Mouse (Mus musculus) macrophage (primary cell): Measurements from ENCODE around the gene Tmem80. TPM values are rescaled to one million over a fixed set of nuclear protein-coding genes. Genes with fewer than 3 reads are reported as not detected.

ENCODE experiments used
- H3K27ac ChIP-seq: fragments of 350-480 bp; formaldehyde crosslinking; 2 replicates; pipeline ENCODE4 v1.9.0; 2021
- H3K36me3 ChIP-seq: fragments of 350-480 bp; formaldehyde crosslinking; 2 replicates; pipeline ENCODE4 v1.9.0; 2021; ENCODE audit errors: inconsistent target
- H3K4me3 ChIP-seq: fragments of 350-480 bp; formaldehyde crosslinking; 2 replicates; pipeline ENCODE4 v1.9.0; 2021; ENCODE audit errors: inconsistent target
- H3K79me2 ChIP-seq: fragments of 350-480 bp; formaldehyde crosslinking; 2 replicates; pipeline ENCODE4 v1.9.0; 2021; ENCODE audit errors: inconsistent target
- WGBS: methylation state at CpG from one replicate; pipeline ENCODE4 v1.1.7; 2026; ENCODE audit warnings: inconsistent platforms; ENCODE audit not compliant: missing documents; 5-methylcytosine and 5-hydroxymethylcytosine counted together
- polyA plus RNA-seq: library from polyadenylated mRNA; stranded (reverse); fragments of 250-400 nt; gene quantifications from 3 replicates; pipeline ENCODE4 v1.2.4, GENCODE M21; 2018; ENCODE audit warnings: inconsistent platforms

Tmem80 gene
- polyA plus RNA-seq, 1 experiment from 2014 or later, result 10.2 TPM

DNA sequence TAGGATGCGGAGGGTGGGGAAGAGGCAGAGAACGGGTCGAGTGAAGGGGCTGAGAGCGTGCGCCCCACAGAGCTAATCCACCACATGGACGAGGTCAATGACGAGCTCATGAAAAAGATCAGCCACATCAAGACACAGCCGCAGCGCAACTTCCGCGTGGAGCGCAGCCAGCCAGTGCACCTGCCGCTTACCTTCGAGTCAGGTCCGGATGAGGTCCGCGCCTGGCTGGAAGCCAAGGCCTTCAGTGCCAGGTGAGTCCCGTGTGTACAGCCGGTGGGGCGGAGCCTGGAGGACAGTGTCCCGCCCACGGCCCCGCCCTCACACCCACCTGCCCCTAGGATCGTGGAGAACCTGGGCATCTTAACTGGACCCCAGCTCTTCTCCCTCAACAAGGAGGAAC, 34.0 kb downstream of the Tmem80 start:
- no peak overlapping the region for H3K4me3 ChIP-seq
- WGBS, result 37% methylated on average over 18 of the region's 24 CpGs
- no peak overlapping the region for H3K27ac ChIP-seq
- H3K79me2 ChIP-seq, result no peaks in the 10 kb centered on the region
- H3K36me3 ChIP-seq, result no peaks in the 10 kb centered on the region

DNA sequence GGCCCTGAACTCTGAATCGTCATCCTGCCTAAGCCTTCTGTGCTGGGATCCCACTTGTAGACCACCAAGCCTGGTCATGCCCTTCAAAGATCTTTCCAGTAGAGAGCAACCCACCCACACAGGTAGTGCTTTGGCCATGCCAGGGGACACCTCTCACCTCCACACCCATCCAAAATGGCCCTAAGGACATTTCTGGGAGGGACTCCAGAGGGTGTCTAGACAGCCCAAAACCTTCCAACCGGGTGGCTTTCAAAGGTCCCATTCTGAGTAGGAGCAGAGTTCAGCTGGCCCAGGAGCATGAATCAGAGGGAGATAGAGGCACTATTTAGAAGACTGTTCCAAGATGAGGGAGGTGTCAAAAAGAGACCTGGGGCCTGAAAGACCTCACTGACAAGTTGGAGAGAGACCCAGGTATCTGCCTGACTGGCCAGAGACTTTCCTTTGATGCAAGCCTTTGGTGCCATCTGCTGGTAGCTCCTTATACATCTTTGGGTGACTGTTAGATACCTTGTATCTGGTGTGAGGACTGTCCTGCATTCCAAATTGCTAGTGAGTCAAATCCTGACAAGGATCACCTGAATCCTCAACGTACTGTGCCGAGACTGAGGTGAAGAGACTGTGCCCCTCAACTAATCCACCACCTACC, 35.7 kb downstream of the Tmem80 start:
- no peaks in the 10 kb centered on the region for H3K79me2 ChIP-seq
- no peak overlapping the region for H3K4me3 ChIP-seq
- no peak overlapping the region for H3K27ac ChIP-seq
- WGBS, result 54% methylated on average over 4 of the region's 4 CpGs
- no peaks in the 10 kb centered on the region for H3K36me3 ChIP-seq

DNA sequence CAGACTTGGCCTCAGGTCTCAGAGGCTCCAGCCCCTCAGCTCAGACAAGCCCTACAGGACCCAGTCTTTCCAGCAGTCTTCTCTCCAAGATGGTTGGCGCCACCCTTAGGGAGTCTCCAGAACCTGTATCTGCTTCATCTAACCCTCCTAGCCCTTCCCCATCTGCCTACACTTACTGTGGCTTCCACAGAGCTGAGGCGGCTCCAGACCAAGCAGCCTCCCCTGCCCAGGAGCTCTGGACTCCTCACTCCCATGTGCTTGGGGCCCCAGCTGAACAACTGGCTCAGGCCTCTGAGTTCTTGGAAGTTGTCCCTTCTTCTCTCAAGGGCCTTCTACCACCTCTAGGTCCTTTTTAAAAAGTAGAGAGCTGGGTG, 36.2 kb downstream of the Tmem80 start:
- H3K36me3 ChIP-seq, result no peaks in the 10 kb centered on the region
- no peak overlapping the region for H3K4me3 ChIP-seq
- no peak overlapping the region for H3K27ac ChIP-seq
- WGBS, result 88% methylated on average over 2 of the region's 2 CpGs
- H3K79me2 ChIP-seq, result no peaks in the 10 kb centered on the region

DNA sequence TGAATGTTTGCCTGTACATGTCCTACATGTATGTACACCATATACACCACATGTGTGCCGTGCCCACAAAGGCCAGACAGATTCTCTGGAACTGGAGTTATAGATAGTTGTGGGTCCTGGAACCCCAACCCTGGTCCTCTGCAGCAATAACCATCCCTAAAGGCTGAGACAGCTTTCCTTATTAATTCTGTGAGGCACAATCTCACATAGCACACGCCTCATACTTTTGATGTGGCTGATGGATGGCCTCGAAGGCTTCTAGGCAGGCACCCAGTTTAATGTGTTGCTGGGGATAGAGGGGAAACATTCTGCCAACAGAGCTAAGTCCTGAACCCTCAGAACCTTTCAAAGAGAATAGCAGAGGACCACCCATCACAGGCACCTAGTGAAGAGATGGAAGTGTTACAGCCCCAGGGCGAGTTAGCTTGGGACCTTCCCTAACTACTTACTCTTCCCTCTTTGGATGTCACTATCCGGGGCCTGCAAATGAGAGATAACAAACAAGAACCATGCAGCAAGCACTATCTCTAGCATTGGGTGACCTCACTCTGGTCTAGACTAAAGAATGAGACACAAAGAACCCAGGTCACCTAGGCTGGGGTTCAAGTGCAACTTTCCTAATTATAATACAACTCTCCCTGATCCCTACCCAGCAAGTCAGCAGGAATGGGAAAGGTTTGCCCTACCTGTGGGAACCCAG, 37.0 kb downstream of the Tmem80 start:
- Histone ChIP-seq H3K79me2 (no peaks in the 10 kb centered on the region), H3K27ac (no peak overlapping the region), H3K36me3 (no peaks in the 10 kb centered on the region), H3K4me3 (no peak overlapping the region)
- WGBS, result 87% methylated on average over 5 of the region's 5 CpGs

DNA sequence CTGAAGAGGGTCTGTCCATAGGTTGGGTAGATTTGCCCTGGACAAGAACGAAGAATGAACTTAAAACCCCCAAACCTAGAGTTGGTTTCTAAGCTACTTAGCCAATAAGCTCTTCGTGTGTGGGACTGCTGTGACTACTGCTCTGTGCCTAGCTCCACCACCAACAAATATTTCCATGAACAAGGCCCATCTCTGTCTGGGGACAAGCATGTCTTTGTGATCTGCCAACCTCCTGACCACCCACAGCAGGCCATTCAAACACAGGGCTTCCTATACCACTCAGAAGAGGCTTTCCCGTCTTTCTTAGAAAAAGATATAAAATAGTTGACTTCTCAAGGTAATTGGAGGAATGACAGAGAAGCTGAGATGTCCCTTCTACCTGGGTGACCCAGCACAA, 37.5 kb downstream of the Tmem80 start:
- Histone ChIP-seq H3K4me3 (no peak overlapping the region), H3K36me3 (no peaks in the 10 kb centered on the region), H3K79me2 (no peaks in the 10 kb centered on the region), H3K27ac (no peak overlapping the region)
- 94% methylated on average over 3 of the region's 3 CpGs for WGBS

DNA sequence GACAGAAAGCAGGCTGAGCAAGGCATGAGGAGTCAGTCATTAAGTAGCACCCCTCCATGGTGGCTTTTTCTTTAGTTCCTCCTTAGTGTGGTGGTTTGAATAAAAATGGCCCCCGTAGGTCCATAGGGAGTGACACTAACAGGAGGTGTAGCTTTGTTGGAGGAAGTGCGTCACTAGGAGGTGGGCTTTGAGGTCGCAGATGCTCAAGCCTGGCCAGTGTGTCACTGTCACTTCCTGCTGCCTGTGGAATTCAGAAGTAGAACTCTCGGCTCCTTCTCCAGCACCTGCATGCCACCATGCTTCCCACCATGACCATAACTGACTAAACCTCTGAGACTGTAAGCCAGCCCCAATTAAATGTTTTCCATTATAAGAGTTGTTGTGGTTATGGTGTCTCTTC, 39.8 kb downstream of the Tmem80 start:
- Histone ChIP-seq H3K79me2 (no peaks in the 10 kb centered on the region), H3K27ac (no peak overlapping the region), H3K4me3 (no peak overlapping the region), H3K36me3 (no peaks in the 10 kb centered on the region)
- 85% methylated on average over 4 of the region's 4 CpGs for WGBS

DNA sequence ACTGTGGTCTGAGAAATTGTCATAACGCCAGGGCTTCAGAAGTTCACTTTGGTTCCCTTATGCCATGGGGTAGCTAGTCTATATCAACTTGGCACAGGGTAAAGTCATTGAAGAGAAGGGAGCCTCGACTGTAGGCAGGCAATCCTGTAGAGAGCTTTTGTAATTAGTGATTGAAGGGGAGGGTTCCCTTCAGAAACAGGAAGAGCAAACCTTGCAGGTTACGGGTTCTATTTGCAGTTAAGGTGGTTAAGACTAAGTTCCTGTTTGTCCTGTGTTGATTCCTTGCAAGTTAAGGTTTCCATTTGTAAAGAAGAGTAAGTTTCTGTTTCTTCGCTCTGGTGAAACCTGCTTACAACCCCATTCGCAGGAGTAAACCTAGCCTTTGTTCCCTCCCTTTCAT, 42.4 kb downstream of the Tmem80 start:
- Histone ChIP-seq H3K27ac (peak overlapping the region; percentile 82), H3K4me3 (no peak overlapping the region), H3K36me3 (no peaks in the 10 kb centered on the region), H3K79me2 (no peaks in the 10 kb centered on the region)
- WGBS, result 37% methylated on average over 5 of the region's 5 CpGs

DNA sequence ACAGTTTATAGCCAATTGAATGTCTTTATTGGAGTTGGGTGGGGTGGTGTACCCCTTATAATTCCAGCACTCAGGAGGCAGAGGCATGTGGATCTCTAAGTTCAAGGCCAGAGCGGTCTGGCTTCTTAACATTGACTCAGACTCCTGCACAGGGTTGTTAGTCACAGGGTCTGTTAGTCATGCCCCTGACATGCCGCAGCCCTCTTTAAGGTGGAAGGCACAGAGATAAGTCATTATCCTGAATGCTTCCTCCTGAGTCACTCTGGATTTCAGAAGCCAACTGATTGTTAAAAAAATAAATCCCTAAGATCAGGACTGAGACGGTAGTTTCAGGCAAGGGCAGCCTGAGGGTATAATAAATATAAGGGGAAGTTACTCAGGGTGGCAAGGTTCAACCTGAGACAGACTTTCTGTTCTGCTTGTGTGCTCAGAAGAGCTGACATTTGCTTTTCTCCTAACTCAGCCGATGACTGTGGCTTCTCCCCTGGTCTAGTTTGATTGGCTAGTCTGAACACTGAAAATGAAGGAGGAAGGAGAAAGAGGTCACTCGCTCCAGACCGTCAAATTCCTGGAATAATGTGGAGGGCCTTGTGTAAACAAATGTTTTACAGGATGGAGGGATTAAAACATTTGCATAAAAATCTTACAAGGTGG, 44.5 kb downstream of the Tmem80 start:
- 9% methylated on average over 6 of the region's 6 CpGs for WGBS
- H3K27ac ChIP-seq, result peak overlapping the region; percentile 82
- H3K36me3 ChIP-seq, result no peaks in the 10 kb centered on the region
- H3K4me3 ChIP-seq, result no peak overlapping the region
- no peaks in the 10 kb centered on the region for H3K79me2 ChIP-seq

DNA sequence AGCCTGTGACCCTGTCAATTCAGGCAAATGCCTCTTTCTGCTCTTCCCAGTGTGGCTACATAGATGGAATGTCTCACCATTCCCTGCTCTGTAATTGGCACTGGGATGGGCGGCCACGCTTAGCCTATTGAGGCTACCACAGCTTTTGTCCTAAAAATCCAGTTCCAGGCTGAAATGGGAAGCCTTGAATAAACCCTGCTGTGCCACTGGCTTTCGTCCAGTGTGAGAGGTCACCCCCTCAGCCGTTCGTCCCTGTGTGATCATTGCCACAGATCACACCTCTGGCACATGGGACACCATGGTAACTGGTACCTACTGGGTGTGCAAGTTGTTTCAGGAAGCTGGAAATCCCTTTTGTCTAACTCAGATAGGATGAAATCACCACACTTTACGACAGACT, 46.1 kb downstream of the Tmem80 start:
- no peaks in the 10 kb centered on the region for H3K36me3 ChIP-seq
- no peak overlapping the region for H3K4me3 ChIP-seq
- H3K27ac ChIP-seq, result peak overlapping the region; percentile 82; the same call in 1 of the 2 replicates
- 92% methylated on average over 6 of the region's 6 CpGs for WGBS
- H3K79me2 ChIP-seq, result no peaks in the 10 kb centered on the region

DNA sequence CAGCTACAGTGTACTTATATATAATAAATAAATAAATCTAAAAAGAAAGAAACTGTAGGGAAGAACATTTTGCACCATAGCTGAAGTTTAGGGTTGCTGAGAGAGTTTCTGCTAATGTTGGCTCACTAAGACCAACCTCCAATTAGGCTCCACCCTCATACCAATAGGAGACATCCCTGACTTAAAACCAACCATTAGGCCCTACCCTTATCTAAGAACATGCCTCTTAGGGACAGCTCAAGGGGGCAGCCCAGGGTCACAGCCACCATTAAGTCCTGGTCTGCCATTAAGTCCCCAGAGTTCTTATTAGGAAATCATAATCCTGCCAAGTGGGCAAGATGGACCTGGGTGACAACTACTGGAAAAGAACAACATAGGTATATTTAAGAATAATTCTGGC, 46.9 kb downstream of the Tmem80 start:
- no peaks in the 10 kb centered on the region for H3K36me3 ChIP-seq

DNA sequence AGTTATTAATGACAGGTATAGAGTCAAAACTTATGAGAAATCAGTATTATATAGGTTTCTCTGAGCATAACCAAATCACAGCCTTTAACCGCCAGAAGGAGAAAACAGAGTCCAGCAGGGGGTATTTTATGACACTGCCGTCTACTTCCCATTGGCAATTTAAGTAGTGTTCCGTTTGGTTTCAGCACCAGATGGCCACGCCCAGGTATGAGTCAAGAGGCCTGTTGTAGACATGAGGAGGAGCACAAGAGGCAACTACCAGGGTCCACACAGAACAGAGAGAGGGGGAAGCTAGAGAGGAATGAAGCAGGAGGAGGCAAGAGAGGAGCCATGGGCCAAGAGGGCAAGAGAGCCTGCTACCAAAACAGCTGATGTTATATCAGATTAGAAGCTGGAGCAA, 52.0 kb downstream of the Tmem80 start:
- Histone ChIP-seq H3K4me3 (no peak overlapping the region), H3K27ac (peak overlapping the region; percentile 53), H3K36me3 (no peaks in the 10 kb centered on the region), H3K79me2 (no peaks in the 10 kb centered on the region)
- WGBS, result 7% methylated on average over 4 of the region's 4 CpGs

More for the DNA sequence above, 46.9 kb downstream of the Tmem80 start:
- Histone ChIP-seq H3K79me2 (no peaks in the 10 kb centered on the region), H3K27ac (no peak overlapping the region), H3K4me3 (no peak overlapping the region)

DNA sequence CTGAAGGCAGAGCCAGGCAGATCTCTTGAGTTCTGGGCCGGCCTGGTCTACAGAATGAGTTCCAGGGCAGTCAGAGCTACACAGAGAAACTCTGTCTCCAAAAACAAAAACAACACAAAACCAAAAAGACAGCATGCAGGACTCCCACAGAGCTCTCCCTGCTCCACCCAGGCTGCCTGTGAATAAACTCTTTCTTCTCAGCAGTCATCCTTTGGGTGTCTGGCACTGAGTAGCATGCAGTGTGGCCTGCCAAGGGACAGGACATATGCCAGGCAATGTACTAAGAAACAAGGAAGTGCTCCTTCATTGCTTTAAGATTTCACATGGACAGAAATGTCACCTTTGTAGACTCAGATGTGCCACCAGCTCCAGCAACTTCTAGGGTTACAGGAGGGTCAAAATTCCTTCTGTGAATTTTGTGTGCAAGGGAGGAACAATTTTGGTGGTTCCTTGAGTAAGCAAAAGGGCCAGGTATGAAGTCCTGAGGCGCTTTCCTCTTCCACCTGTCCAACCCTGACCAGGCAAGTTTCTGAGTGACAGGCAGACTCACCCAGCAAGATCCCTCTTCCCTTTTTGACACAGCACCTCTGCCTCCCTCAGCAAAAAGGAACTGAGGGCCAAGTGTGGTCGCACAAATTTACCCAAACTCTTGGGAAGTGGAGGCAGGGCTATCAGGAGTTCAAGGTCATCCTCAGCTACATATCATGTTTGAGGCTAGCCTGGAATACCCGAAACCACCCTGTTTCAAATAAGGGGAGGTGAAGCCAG, 53.7 kb downstream of the Tmem80 start:
- no peak overlapping the region for H3K4me3 ChIP-seq
- 66% methylated on average over 4 of the region's 4 CpGs for WGBS
- H3K79me2 ChIP-seq, result no peaks in the 10 kb centered on the region
- no peak overlapping the region for H3K27ac ChIP-seq
- H3K36me3 ChIP-seq, result no peaks in the 10 kb centered on the region
